Mouse (Mus musculus) 3134 (cell line): Measurements from ENCODE around the gene Ephb2.

Source experiments
- DNase-seq: peaks from one replicate; pipeline ENCODE4 v3.0.0-alpha.2; 2011; ENCODE audit warnings: low spot score; ENCODE audit not compliant: insufficient read length; ENCODE audit errors: extremely low read depth

Ephb2 gene

DNA sequence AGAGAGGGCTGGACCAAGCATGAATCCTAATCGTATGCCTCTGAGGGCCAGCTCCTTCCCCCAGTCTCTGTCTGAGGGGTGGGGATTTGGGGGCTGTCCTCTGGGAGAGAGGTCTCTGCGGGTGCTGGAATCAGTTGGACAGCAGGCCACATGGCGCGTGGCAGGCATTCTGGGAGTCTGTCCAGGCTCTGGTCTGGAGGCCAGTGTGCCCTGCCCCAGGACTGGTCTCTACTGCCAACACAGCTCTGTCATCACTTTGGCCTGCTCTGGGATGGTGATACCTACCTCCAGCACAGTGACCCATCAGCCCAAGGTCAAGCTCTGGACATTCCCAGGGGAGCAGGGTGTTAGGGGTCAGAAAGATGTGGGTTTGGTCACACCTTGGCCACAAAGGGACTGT is 99.9 kb downstream of the Ephb2 start:
- DNase-seq = peak; percentile 79

DNA sequence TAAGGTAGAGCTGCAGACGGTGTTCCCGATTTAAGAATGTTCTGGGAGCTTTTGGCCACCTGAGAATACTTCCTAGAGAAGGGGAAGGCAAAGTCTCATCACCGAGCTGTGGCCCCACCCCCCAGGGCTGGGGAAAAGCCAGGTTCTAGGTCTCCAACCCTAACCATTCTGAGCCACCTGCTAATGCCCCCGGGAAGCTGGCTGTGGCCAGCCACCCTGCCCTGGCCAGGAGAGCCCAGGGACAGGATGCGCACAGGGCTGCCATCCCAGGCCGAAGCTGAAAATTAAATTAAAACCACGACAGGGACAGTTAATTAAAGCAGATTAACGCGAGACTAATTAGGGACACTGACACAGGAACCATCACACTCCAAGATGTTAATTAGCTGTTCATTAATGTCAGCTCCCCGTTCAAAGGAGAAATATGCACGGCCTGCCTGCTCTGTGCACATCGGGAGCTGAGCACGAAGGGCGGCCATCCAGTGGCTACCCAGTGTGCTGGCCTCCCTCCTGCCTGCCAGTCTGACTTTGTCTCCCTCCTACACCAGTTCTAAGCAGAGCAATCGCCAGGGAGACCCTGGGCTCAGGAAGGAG is 101.5 kb downstream of the Ephb2 start:
- DNase-seq = no peak

GRCm38 (mm10) chr4:136733217-136733865 is 102.4 kb downstream of the Ephb2 start:
- no peak for DNase-seq

- DNase-seq = no peak
Observed at GRCm38 (mm10) chr4:136732536-136733121, 103.2 kb downstream of the Ephb2 start.

- no peak for DNase-seq
Observed at GRCm38 (mm10) chr4:136731761-136732160, 104.0 kb downstream of the Ephb2 start.

- no peak for DNase-seq
Observed at GRCm38 (mm10) chr4:136731008-136731609, 104.7 kb downstream of the Ephb2 start.

DNA sequence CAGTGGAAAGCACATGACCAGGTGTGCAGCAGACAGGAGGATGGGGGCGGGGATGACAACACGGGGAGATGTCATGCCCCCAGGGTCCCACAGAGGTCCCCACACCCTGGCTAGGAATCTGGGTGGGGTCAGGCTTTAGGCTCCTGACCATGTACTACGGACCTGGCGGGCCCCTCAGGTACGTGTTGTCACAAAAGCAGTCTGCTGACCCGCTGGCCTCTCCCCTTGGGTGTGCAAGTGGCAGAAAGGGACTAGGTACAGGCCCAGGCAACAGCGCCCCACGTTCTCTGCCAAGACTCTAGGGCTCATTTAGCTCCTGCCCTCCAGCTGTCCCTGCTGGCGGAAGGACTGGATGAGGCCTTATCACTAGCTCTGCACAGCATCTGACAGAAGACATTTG is 105.3 kb downstream of the Ephb2 start:
- DNase-seq = no peak

DNA sequence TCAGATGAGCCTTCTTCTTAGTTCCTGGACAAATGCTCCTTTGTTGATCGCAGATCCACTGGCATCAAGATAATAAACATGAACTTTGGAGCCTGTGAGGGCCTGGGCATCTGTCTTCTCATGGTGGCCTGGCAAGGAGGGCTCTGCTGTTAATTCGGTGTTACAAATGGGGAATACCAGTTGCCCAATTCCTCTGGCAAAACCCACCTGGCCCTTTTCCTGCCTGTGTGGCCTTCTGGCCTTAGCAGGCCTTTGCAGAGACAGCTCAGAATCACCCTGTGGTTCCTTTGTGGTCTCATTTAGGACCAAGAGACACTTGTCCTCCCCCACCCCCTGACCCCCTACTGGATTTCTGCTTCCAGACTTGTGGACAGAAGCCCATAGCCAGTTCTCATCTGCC is 106.2 kb downstream of the Ephb2 start:
- DNase-seq = no peak

DNA sequence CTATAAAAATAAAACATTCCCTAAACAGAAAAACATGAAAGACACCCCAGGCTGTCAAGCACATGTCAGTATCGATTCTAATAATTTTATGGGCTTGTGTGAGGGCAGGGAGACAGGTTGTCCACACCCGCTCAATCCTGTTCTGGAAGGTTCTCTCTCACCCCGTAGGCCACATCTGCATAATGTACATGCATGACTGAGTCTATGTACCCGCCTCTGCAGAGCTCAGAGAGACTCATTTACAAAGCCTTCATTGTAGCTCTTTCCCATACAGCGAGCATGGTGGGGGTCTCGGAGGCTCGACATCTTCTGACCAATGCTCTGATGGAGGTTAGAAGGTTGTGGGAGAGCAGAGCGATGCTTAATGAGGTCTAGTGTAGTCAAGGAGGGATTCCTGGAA is 108.8 kb downstream of the Ephb2 start:
- no peak for DNase-seq

GRCm38 (mm10) chr4:136724731-136725130 is 111.1 kb downstream of the Ephb2 start:
- no peak for DNase-seq

GRCm38 (mm10) chr4:136722361-136723082 is 113.3 kb downstream of the Ephb2 start:
- no peak for DNase-seq

DNA sequence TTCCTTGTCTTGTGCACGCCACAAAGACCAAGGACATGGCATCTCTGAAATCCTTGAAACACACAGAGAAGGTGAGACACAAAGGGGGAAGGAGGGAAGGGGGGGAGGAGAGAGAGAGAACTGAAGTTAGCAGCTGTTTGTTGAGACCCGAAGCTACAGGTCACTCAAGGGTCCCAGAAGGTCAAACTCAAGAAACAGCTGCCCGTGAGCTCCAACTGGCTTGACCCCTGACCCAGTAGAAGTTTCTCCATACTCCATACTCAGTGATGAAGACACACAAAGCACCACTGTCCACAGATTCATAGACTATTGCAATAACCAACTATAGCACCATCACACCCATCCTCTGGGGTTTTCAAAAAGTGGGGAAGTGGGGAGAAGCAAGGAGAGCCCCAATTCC is 113.9 kb downstream of the Ephb2 start:
- DNase-seq = no peak

GRCm38 (mm10) chr4:136720025-136720424 is 115.8 kb downstream of the Ephb2 start:
- no peak for DNase-seq

- no peak for DNase-seq
Observed at GRCm38 (mm10) chr4:136718193-136718986, 117.4 kb downstream of the Ephb2 start.

DNA sequence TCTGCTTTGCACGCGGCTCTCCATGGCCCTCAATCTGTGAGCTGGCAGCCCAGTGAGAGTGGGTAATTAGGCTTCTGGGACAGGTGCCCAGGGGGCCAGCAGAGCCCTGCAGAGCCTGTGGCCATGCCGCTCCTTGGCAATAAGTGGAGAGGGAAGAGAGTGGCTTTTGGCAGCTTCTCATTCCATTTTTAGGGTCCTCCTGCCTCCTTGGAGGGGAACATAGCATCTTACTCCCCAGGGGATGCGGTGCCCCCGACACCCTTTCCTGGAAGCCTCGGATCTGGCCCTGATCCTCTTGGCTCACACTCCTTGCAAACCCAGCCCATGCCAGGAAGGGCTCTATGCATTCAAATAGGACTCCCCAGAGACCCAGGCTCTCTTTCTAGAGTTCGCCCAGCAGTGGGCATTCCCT is 119.2 kb downstream of the Ephb2 start:
- DNase-seq = no peak

- DNase-seq = no peak
Observed at GRCm38 (mm10) chr4:136714530-136714929, 121.3 kb downstream of the Ephb2 start.

DNA sequence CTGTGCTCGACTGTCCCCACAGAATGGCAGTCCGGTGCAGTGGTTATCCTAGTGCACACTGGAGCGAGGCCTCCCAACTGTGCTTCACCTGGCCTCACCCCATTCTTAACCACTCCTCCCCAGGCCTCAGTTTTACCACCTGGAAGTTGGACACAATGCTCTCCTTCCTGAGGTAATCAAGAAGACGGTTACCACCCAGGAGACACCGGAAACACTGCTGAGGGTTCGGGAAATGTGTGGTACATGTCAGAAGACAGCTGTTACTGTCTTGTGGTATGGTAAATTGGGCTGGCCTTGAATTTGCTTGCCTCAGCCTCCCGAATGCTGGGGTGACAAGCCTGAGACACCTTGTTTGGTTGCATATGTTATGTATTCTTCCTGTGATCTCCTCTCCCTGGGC is 121.9 kb downstream of the Ephb2 start:
- DNase-seq = no peak

- no peak for DNase-seq
Observed at GRCm38 (mm10) chr4:136713431-136713830, 122.4 kb downstream of the Ephb2 start.

DNA sequence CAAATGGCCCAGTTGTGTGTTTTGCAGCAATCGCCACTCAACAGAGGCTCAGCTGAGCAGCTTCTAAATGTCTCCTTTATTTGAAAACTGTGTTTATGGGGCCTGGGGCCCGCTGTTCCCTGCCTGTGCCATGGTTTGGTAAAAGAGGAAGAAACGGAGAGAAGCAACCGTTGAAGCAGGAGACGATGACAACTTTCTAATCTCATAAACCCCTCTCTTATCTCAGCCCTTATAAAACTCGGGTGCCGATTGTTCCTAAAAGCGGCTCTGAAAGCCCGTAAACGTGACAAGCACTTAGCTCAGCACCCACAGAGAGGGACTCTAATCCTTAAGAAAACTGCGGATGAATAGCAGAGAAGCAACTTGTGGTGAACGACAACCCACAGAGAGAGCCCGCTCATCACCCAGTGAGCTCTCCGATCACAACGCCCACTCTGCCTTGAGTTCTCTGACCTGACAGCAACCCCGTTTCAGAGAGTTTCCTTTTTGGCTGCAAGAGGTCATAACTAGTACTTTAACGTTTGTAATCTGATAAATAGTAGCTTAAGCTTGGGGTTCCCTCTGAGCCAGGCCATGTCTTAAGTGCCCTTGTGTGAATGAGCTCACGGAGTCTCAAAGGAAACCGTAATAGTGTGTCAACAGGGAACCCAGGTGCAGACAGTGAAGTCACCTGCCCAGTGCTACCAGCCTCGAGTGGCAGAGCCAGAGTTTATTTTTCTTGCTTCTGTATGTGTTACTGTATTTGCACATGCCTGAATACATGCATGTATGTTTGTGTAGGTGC is 123.6 kb downstream of the Ephb2 start:
- no peak for DNase-seq

DNA sequence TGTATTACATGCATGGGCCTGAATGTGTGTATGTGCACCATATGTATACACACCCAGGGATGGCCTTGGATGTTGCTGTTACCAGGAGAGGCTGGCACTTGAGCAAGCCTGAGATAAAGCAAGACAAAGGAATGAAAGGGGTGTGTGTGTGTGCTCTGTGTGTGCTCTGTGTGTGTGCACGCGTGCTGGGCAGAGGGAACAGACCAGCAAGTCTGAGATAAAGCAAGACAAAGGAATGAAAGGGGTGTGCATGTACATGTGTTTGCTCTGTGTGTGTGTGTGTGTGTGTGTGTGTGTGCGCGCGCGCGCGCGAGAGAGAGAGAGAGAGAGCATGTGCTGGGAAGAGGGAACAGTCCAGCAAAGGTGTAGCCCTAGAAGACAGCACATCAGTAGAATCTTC is 125.4 kb downstream of the Ephb2 start:
- no peak for DNase-seq
